Mouse (Mus musculus): ENCODE measurements around the gene Mal. TPM values are rescaled to one million over a fixed set of nuclear protein-coding genes. Genes with fewer than 3 reads are reported as not detected.

The Mal gene
- polyA plus RNA-seq, 1 experiment, result 180 TPM

- Histone ChIP-seq H3K27me3 (ENCODE audit: control insufficient read depth, insufficient read depth, low read length) (no peaks in the 10 kb centered on the region; the same call in 1 of the 2 replicates), H3K27ac (ENCODE audit: insufficient read depth, low read length) (no peak overlapping the region), H3K4me1 (ENCODE audit: control insufficient read depth, insufficient read depth, low read length) (no peaks in the 10 kb centered on the region), H3K4me3 (replicated peaks; ENCODE audit: insufficient read depth, low read depth, low read length) (peak overlapping the region; percentile 14)
- no peak for DNase-seq
- WGBS, result 18% methylated on average over 9 of the region's 9 CpGs
- TF ChIP-seq CTCF (IDR thresholded peaks at IDR 0.05; ENCODE audit: borderline replicate concordance, insufficient read depth, low read depth, low read length), result no peak
- TF ChIP-seq POLR2A (IDR thresholded peaks at IDR 0.05; ENCODE audit: borderline replicate concordance, insufficient read depth, low read length), result no peak
These were observed 1.1 kb downstream of the Mal start for GRCm38 (mm10) chr2:127655419-127655818.

- Histone ChIP-seq H3K27ac (ENCODE audit: insufficient read depth, low read length) (no peak overlapping the region), H3K27me3 (ENCODE audit: control insufficient read depth, insufficient read depth, low read length) (no peaks in the 10 kb centered on the region; the same call in 1 of the 2 replicates), H3K4me3 (replicated peaks; ENCODE audit: insufficient read depth, low read depth, low read length) (no peak overlapping the region), H3K4me1 (ENCODE audit: control insufficient read depth, insufficient read depth, low read length) (no peaks in the 10 kb centered on the region)
- WGBS, result 32% methylated on average over 3 of the region's 3 CpGs
- no peak for DNase-seq
- TF ChIP-seq CTCF (IDR thresholded peaks at IDR 0.05; ENCODE audit: borderline replicate concordance, insufficient read depth, low read depth, low read length), result no peak
- no peak for TF ChIP-seq POLR2A (IDR thresholded peaks at IDR 0.05; ENCODE audit: borderline replicate concordance, insufficient read depth, low read length)
These were observed 1.7 kb downstream of the Mal start for GRCm38 (mm10) chr2:127654786-127655185.

- no peaks in the 10 kb centered on the region; the same call in 1 of the 2 replicates for H3K27me3 ChIP-seq (ENCODE audit: control insufficient read depth, insufficient read depth, low read length)
- WGBS, result 75% methylated on average over 2 of the region's 2 CpGs
- no peak for DNase-seq
These were observed 3.7 kb downstream of the Mal start for GRCm38 (mm10) chr2:127652805-127653204.

GRCm38 (mm10) chr2:127652335-127652734, 4.2 kb downstream of the Mal start:
- Histone ChIP-seq H3K27ac (ENCODE audit: insufficient read depth, low read length) (no peak overlapping the region), H3K4me1 (ENCODE audit: control insufficient read depth, insufficient read depth, low read length) (no peaks in the 10 kb centered on the region), H3K4me3 (replicated peaks; ENCODE audit: insufficient read depth, low read depth, low read length) (no peak overlapping the region), H3K27me3 (ENCODE audit: control insufficient read depth, insufficient read depth, low read length) (no peaks in the 10 kb centered on the region; the same call in 1 of the 2 replicates)
- TF ChIP-seq CTCF (IDR thresholded peaks at IDR 0.05; ENCODE audit: borderline replicate concordance, insufficient read depth, low read depth, low read length) (no peak), POLR2A (IDR thresholded peaks at IDR 0.05; ENCODE audit: borderline replicate concordance, insufficient read depth, low read length) (no peak)
- DNase-seq, result no peak

More at GRCm38 (mm10) chr2:127652805-127653204, 3.7 kb downstream of the Mal start:
- TF ChIP-seq CTCF (IDR thresholded peaks at IDR 0.05; ENCODE audit: borderline replicate concordance, insufficient read depth, low read depth, low read length), result no peak
- TF ChIP-seq POLR2A (IDR thresholded peaks at IDR 0.05; ENCODE audit: borderline replicate concordance, insufficient read depth, low read length), result no peak
- Histone ChIP-seq H3K4me1 (ENCODE audit: control insufficient read depth, insufficient read depth, low read length) (no peaks in the 10 kb centered on the region), H3K4me3 (replicated peaks; ENCODE audit: insufficient read depth, low read depth, low read length) (no peak overlapping the region), H3K27ac (ENCODE audit: insufficient read depth, low read length) (no peak overlapping the region)

GRCm38 (mm10) chr2:127651601-127652000, 4.9 kb downstream of the Mal start:
- H3K4me3 ChIP-seq (replicated peaks; ENCODE audit: insufficient read depth, low read depth, low read length), result no peak overlapping the region
- no peak overlapping the region for H3K27ac ChIP-seq (ENCODE audit: insufficient read depth, low read length)
- DNase-seq, result no peak
- WGBS, result 72% methylated on average over 5 of the region's 5 CpGs
- H3K27me3 ChIP-seq (ENCODE audit: control insufficient read depth, insufficient read depth, low read length), result no peaks in the 10 kb centered on the region; the same call in 1 of the 2 replicates
- no peaks in the 10 kb centered on the region for H3K4me1 ChIP-seq (ENCODE audit: control insufficient read depth, insufficient read depth, low read length)
- TF ChIP-seq POLR2A (IDR thresholded peaks at IDR 0.05; ENCODE audit: borderline replicate concordance, insufficient read depth, low read length) (no peak), CTCF (IDR thresholded peaks at IDR 0.05; ENCODE audit: borderline replicate concordance, insufficient read depth, low read depth, low read length) (no peak)

- no peak for TF ChIP-seq CTCF (IDR thresholded peaks at IDR 0.05; ENCODE audit: borderline replicate concordance, insufficient read depth, low read depth, low read length)
- TF ChIP-seq POLR2A (IDR thresholded peaks at IDR 0.05; ENCODE audit: borderline replicate concordance, insufficient read depth, low read length), result no peak
- 57% methylated on average over 5 of the region's 5 CpGs for WGBS
- Histone ChIP-seq H3K27me3 (ENCODE audit: control insufficient read depth, insufficient read depth, low read length) (no peaks in the 10 kb centered on the region), H3K27ac (ENCODE audit: insufficient read depth, low read length) (no peak overlapping the region), H3K4me3 (replicated peaks; ENCODE audit: insufficient read depth, low read depth, low read length) (no peak overlapping the region), H3K4me1 (ENCODE audit: control insufficient read depth, insufficient read depth, low read length) (no peaks in the 10 kb centered on the region)
- DNase-seq, result no peak
These were observed 6.6 kb downstream of the Mal start for GRCm38 (mm10) chr2:127649921-127650320.

GRCm38 (mm10) chr2:127648145-127648544, 8.3 kb downstream of the Mal start:
- no peak for DNase-seq
- 78% methylated on average over 6 of the region's 6 CpGs for WGBS
- no peaks in the 10 kb centered on the region for H3K4me1 ChIP-seq (ENCODE audit: control insufficient read depth, insufficient read depth, low read length)
- no peak overlapping the region for H3K4me3 ChIP-seq (replicated peaks; ENCODE audit: insufficient read depth, low read depth, low read length)
- TF ChIP-seq POLR2A (IDR thresholded peaks at IDR 0.05; ENCODE audit: borderline replicate concordance, insufficient read depth, low read length) (no peak), CTCF (IDR thresholded peaks at IDR 0.05; ENCODE audit: borderline replicate concordance, insufficient read depth, low read depth, low read length) (no peak)
- H3K27me3 ChIP-seq (ENCODE audit: control insufficient read depth, insufficient read depth, low read length), result no peaks in the 10 kb centered on the region
- no peak overlapping the region for H3K27ac ChIP-seq (ENCODE audit: insufficient read depth, low read length)

GRCm38 (mm10) chr2:127646875-127647274, 9.6 kb downstream of the Mal start:
- no peaks in the 10 kb centered on the region for H3K4me1 ChIP-seq (ENCODE audit: control insufficient read depth, insufficient read depth, low read length)
- whole genome bisulfite sequencing, result 18% methylated on average over 5 of the region's 5 CpGs
- H3K27me3 ChIP-seq (ENCODE audit: control insufficient read depth, insufficient read depth, low read length), result no peaks in the 10 kb centered on the region
- TF ChIP-seq CTCF (IDR thresholded peaks at IDR 0.05; ENCODE audit: borderline replicate concordance, insufficient read depth, low read depth, low read length) (no peak), POLR2A (IDR thresholded peaks at IDR 0.05; ENCODE audit: borderline replicate concordance, insufficient read depth, low read length) (no peak)
- no peak overlapping the region for H3K4me3 ChIP-seq (replicated peaks; ENCODE audit: insufficient read depth, low read depth, low read length)
- H3K27ac ChIP-seq (ENCODE audit: insufficient read depth, low read length), result no peak overlapping the region
- DNase-seq, result no peak

Data from cerebellum, adult 2 months (tissue).